Mouse (Mus musculus): ENCODE data around the gene Wipf3.

DNA sequence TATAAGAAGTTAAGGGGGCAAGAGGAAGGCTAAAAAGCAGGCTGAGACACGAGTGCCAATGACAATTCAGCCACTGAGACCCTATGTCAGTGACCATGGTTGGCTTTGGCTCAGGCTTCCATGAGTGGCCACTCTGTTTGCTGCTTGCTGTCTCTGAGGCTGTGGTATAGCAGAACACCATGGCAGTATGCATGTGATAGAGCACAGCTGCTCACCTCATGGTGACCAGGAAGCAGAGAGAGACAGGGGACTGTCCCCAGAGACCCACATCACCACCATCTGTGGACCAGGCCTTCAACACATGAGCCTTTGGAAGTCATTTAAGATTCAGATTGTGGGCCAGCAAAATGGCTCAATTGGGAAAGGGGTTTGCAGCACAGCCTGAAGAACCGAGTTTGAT, 114.2 kb downstream of the Wipf3 start:
- no peak for TF ChIP-seq EP300 (IDR thresholded peaks at IDR 0.05; ENCODE audit: low read depth)
- no peak for TF ChIP-seq CTCF (IDR thresholded peaks at IDR 0.05; ENCODE audit: low read depth)
